Mouse (Mus musculus) activated CD4-positive, CD25-positive, alpha-beta regulatory T cell, adult 4 months (primary cell): ENCODE results near the gene Ube2a. TPM values are rescaled to one million over a fixed set of nuclear protein-coding genes. Genes with fewer than 3 reads are reported as not detected.
A peak's percentile ranks its signal among the peaks of the same experiment; 100 is the strongest.

Experiments used
- ATAC-seq: one replicate; pipeline ENCODE4 v1.8.0; 2017
- polyA plus RNA-seq, 2 experiments: library from polyadenylated mRNA; unstranded; fragments of 100-300 nt; shearing (Covaris generic); gene quantifications; one replicate each; pipeline ENCODE4 v1.2.1; 2017

Gene Ube2a
- polyA plus RNA-seq, 2 experiments from 2014 or later, result 134 to 158 TPM

- ATAC-seq, result peak; percentile 48
These were observed 28.8 kb downstream of the Ube2a start, which contains the start of gene Nkrf for GRCm38 (mm10) chrX:36902321-36903114. TSS of gene Nkrf (minus strand) at chrX:36902899.

GRCm38 (mm10) chrX:36903115-36903768 is 29.5 kb downstream of the Ube2a start:
- peak; percentile 91 for ATAC-seq

GRCm38 (mm10) chrX:36906539-36906938 is 32.8 kb downstream of the Ube2a start:
- no peak for ATAC-seq

GRCm38 (mm10) chrX:36911343-36911742 is 37.6 kb downstream of the Ube2a start:
- ATAC-seq, result no peak

GRCm38 (mm10) chrX:36917749-36918148 is 44.0 kb downstream of the Ube2a start:
- no peak for ATAC-seq

GRCm38 (mm10) chrX:36921346-36921745 is 47.6 kb downstream of the Ube2a start:
- ATAC-seq, result no peak

GRCm38 (mm10) chrX:36928791-36929190 is 55.1 kb downstream of the Ube2a start:
- no peak for ATAC-seq

GRCm38 (mm10) chrX:36929694-36930093 is 56.0 kb downstream of the Ube2a start:
- ATAC-seq, result no peak

GRCm38 (mm10) chrX:36930574-36930973 is 56.9 kb downstream of the Ube2a start:
- peak; percentile 32 for ATAC-seq

Other genes starting within 250 kb of the Ube2a start
- gene Akap17b, start 228.5 kb upstream of the Ube2a start, polyA plus RNA-seq, result 1 to 10 TPM in 1 of 2 experiments, under 1 TPM in 1; 0.98 to 1.3 TPM
- under 1 TPM in 1 of 2 experiments, not detected in 1; 0.75 TPM for gene Slc25a43, start 130.2 kb upstream of the Ube2a start, polyA plus RNA-seq
- 1,000 to 10,000 TPM; 1,556 to 1,740 TPM for gene Slc25a5, start 78.2 kb upstream of the Ube2a start, polyA plus RNA-seq
- gene C330007P06Rik, start 211 bp downstream of the Ube2a start, polyA plus RNA-seq, result 10 to 100 TPM; 27.3 to 30.0 TPM
- gene Nkrf, start 29.0 kb downstream of the Ube2a start, polyA plus RNA-seq, result 1 to 10 TPM; 2.5 to 2.6 TPM
- 100 to 1,000 TPM; 146 to 160 TPM for gene Sept6, start 117.9 kb downstream of the Ube2a start, polyA plus RNA-seq
- not detected for gene Sowahd, start 174.9 kb downstream of the Ube2a start, polyA plus RNA-seq
- 1,000 to 10,000 TPM in 1 of 2 experiments, 100 to 1,000 TPM in 1; 652 to 1,206 TPM for gene Rpl39, start 211.5 kb downstream of the Ube2a start, polyA plus RNA-seq
- gene Upf3b, start 236.4 kb downstream of the Ube2a start, polyA plus RNA-seq, result 10 to 100 TPM; 33.8 to 46.6 TPM